Mouse (Mus musculus) layer of hippocampus, adult 2 months (tissue): ENCODE results near the gene Prim2. TPM values are rescaled to one million over a fixed set of nuclear protein-coding genes. Genes with fewer than 3 reads are reported as not detected.

Experiments used
- DNase-seq, 2 experiments: peaks; one replicate each; pipeline ENCODE4 v3.0.0; 2022; ENCODE audit warnings: low spot score in 2 of 2
- H3K27ac ChIP-seq: fragments of 200-600 bp; 2 replicates; pipeline ENCODE4 v1.8.1; 2022
- H3K4me3 ChIP-seq: fragments of 200-600 bp; 2 replicates; pipeline ENCODE4 v1.8.1; 2022; ENCODE audit warnings: mild to moderate bottlenecking
- CTCF ChIP-seq: fragments of 200-600 bp; conservative IDR thresholded peaks from 2 replicates; pipeline ENCODE4 v1.8.1; 2022; ENCODE audit warnings: antibody characterized with exemption, mild to moderate bottlenecking, moderate library complexity
- total RNA-seq, 2 experiments: library from RNA; stranded (reverse); gene quantifications; 2 replicates each; pipeline ENCODE4 v1.2.3; 2021

The Prim2 gene
- total RNA-seq, 2 experiments from 2014 or later: 5.5 to 5.8 TPM

DNA sequence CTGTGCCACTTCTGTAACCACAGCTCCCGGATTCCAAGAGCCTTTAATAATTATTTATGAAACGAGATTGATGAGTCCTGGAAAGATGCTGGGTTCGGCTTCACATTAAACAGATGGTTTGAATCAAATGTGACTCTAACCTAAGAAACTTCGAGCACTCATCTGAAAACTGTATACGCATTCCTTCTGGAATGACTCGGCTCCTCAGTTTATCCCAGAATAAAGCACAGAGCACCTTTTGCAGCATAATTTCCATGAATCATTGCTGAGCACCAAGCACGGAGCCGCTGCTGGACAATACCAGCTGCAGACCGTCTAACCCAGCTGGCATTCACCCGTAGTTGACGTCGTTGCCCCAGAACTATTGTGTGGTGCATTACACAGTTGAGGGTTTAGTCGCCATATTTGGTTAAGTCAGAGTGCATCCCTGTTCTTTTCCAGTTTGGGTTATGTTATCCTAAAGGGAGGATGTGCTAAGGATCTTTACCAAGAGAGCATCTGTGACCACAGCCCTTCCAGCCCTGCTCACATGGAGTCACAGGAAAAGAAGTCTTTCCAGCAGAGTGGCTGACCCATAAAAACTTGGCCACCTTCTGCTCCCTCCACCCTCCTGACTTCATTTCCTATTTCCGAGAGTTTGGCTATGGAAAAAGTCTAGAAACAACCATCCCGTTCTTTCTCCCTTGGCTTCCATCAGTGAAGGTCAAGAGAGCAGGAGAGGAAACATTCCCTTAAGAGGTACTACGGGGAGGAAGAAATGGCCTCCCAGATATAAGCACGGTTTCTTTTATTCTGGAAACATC lies 3.8 kb upstream of the Prim2 start:
- H3K4me3 ChIP-seq: no peak overlapping the region
- TF ChIP-seq CTCF: no peak
- no peak for DNase-seq
- H3K27ac ChIP-seq: no peak overlapping the region

DNA sequence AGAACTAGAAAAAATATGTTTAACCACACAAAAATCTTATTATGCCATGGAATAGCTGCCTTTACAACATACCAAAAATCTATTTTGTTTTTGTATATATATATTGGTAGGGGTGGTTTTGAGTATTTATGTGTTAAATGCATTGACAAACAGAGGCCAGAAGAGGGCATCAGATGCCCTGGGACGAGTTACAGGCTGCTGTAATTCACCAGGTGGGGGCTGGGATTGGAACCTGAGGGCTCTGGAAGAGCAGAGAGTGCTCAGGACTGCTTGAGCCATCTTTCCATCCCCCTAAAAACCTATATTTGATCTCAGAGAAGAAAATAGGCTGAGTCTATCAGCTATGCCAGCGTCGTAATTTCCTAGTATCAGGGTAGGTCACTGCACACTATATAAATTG lies 2.9 kb upstream of the Prim2 start:
- no peak overlapping the region for H3K27ac ChIP-seq
- H3K4me3 ChIP-seq: no peak overlapping the region
- TF ChIP-seq CTCF: peak; percentile 85
- peak in 1 of 2 experiments; percentile 59 for DNase-seq

DNA sequence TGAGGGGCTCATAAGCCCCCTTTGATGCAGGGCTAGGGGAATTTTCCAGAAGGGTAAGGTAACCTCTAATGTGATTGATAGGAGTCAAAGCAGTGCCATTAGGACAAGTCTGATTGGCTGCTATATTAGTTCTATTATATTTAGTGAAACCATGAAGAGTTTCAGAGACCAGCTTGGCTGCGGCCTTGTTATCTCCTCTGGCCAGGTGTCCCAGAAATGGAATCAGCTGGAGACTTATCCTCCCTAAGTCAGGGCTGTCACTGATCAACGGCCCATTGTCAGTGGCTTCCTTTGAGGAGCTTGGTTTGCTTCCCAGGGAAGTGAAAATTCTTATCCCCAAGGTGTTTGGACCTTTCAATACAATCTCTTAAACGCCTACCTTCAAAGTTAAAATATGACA lies 2.5 kb upstream of the Prim2 start:
- H3K4me3 ChIP-seq: no peak overlapping the region
- no peak overlapping the region for H3K27ac ChIP-seq
- TF ChIP-seq CTCF: no peak
- no peak for DNase-seq

DNA sequence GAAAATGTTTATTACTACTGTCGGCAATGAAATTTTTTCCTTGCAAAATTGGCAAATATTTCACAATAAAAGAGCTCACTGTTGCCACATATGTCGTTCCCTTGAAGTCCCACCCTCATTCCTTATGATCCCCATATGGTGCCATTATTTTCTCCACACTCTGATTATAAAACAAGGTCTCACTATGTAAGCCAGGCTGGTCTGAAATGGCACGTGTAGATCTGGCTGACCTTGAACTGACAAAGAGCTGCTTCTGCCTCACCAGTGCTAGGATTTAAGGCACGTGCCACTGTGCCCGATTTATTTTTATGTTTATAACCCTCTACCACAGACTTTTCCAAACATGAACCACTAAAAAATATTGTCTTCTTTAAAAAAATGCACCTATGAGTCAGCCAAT lies 1.8 kb upstream of the Prim2 start:
- peak overlapping the region; percentile 15; the same call in 1 of the 2 replicates for H3K27ac ChIP-seq

DNA sequence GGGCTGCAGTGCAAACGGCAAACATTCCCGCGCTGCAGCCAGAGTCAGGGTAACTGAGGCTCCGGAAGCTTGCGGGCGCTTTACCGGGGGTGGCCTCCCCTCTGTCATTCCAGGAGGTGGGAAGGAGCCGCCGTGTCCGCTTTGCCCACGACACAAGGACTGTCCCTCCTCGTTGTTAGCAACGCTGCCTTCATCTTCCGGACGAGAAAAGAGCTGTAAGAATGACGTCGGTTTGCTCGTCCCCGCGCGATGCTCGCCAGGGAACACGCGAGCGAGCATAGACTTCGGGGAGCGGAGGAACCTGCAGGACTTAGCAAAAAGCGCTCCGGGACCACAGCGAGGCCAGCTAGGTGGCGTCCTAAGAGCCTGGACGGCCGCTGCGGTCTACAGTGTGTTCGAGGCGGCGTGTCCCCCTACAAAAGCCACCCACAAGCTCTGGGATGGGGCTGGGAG lies 595 bp upstream of the Prim2 start:
- Histone ChIP-seq H3K4me3 (peak overlapping the region; percentile 89), H3K27ac (peak overlapping the region; percentile 80)
- DNase-seq: peak; percentile 46 to 51
- peak; percentile 33 for TF ChIP-seq CTCF

More for the DNA sequence above, 1.8 kb upstream of the Prim2 start:
- peak in 1 of 2 experiments; percentile 13 for DNase-seq
- TF ChIP-seq CTCF: no peak
- no peak overlapping the region for H3K4me3 ChIP-seq

DNA sequence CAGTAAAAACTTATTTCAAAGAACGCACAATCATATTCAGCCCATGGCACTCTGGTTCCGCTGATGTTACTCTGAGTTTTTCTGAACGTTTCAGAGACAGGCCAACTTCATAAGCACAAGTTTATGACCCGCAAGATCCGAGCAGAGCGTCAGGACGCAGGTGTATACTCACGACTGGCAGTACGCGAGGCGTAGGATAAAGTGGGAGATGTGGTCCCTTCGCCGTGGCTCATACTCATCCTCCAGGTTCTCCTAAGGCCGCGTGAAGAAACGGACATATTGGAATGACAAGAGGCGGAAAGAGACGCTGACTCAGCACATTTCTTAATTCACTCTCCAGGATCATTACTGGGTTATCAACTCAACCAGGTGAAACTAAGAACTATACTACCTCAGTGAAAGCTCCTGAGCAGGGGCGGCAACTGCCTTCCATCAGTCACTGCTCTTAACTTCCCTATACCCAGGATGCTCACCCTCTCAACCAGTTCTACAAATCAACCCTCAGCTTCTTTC lies 5.9 kb downstream of the Prim2 start:
- H3K4me3 ChIP-seq: no peak overlapping the region
- no peak overlapping the region for H3K27ac ChIP-seq
- TF ChIP-seq CTCF: no peak
- DNase-seq: no peak

DNA sequence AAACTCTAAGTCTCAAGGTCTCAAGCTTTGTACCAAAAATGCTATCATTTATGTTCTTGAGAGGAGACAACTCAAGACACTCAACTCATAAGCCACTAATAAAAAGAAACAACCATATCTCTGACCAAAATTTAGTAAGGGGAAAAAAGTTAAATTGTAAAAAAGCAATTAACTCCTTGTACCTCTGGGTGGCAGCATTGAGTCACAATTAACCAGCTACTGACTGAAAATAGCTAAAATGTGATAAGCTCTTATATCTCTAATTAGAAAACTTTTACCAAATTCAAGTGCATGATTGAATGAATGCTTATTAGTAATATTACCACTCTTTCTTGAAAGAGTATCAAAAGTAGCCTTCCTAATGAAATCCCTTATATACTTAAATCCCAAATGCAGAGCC lies 6.4 kb downstream of the Prim2 start:
- peak in 1 of 2 experiments; percentile 36 for DNase-seq
- Histone ChIP-seq H3K27ac (no peak overlapping the region), H3K4me3 (no peak overlapping the region)
- peak; percentile 87 for TF ChIP-seq CTCF

DNA sequence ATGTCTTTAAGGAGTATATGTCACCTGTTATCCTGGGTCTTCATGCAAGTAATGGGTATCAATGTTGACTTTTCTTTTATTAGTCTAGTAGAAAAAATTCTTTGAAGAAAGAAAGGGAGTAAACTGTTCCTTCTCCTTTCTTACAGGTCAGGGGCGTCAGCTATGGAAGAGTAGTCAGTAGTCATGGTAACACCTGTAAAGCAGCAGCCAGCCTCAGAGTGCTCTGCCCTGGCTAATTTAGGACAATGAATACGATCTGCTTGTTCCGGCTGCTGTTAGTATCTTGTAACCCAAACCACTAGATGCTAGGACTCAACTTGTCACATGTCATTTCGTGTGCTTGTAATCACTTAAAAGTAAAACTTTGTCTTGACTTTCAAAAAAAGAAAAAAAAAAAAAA lies 11.3 kb downstream of the Prim2 start:
- no peak overlapping the region for H3K4me3 ChIP-seq
- no peak for DNase-seq
- no peak overlapping the region for H3K27ac ChIP-seq
- TF ChIP-seq CTCF: no peak

DNA sequence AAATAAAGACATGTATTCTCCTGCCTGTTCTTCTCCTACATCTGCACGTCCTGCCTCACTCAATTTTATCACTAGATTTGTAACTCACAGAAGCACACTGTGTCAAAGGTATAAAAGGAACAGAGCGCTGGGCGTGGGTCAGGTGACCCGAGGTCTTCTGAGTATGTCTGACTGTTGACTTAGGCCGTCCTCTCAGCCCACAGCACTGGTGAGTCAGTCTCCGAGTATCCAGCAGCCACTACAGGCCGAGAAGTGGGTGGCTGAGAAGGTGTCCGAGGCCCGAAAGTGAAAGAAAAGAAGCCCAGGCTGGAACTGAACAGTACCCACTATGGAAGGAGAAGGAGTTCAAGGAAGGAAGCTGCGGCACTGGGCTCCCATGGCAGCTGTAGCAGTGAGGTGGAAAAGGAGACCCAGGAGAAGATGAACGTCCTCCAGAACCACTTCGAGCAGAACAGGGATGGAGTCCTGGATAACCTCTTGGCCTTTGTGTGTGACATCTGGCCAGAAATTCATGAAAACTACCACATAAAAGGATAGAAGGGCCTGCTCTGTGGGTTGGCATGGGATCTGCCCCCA lies 11.9 kb downstream of the Prim2 start:
- DNase-seq: no peak

DNA sequence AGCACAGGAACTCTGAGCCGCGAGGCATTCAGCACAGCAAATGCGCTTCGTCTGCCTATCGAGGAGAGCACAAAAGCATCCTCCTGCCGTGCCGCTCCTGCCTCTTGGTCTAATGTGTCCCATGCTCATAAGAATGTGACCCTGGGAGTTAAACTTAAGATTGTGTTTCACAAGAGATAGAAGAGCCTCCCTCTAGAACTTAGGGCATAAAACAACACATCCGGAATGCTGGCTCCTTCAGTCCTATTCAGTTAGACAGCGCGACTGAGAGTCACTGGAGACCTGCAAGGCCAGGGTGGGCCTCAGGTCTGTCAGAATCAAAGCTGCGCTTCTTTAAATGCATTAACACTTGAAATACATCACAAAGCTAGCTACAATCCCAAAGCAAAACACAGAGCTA lies 18.7 kb downstream of the Prim2 start:
- no peak for DNase-seq
- H3K4me3 ChIP-seq: no peak overlapping the region
- H3K27ac ChIP-seq: no peak overlapping the region
- TF ChIP-seq CTCF: no peak

More for the DNA sequence above, 11.9 kb downstream of the Prim2 start:
- no peak overlapping the region for H3K4me3 ChIP-seq
- no peak overlapping the region for H3K27ac ChIP-seq
- TF ChIP-seq CTCF: no peak

DNA sequence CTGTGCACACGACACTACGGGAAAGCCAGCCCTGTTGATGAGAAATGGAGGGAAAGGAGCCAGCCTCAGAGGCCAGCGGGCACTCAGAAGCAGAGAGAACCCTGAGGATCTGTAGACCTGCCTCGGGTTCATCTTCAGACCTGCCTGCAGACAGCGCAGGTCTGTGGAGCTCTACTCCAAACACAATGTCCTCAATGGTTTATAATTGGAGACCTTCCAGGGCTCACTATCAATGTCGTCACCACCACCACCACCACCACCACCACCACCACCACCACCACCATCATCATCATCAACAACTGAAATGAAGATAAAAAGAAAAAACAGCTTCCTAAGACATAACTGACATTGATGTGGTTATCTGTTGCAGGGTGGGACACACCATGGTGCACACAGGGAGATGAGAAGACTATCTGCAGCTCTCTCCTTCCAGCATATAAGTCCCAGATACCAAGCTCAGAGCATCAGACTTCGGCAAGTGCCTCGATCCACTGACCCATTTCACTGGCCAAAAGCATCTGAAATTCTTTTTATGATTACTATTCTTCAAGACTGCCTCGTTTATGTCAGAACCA lies 20.0 kb downstream of the Prim2 start:
- no peak overlapping the region for H3K27ac ChIP-seq
- DNase-seq: no peak
- H3K4me3 ChIP-seq: no peak overlapping the region
- TF ChIP-seq CTCF: no peak

DNA sequence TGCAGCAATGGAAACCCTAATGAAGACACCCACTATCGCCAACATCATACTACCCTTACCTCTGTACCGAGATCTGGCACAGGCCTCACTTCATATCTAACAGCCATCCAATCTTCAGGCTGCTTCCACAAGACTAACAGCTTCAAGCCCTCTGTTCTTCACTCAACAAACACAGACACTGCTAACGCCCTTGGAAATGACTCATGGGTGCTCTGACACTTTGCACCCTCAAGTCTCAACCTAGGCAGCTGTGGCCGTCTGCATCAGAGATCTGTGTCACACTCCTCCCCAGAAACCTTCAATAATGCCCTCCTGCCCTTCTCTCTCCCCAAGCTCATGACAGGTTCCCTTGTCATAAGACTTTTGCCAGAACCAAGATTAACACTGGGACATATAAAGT lies 20.6 kb downstream of the Prim2 start:
- Histone ChIP-seq H3K4me3 (no peak overlapping the region), H3K27ac (no peak overlapping the region)
- no peak for TF ChIP-seq CTCF
- DNase-seq: no peak

DNA sequence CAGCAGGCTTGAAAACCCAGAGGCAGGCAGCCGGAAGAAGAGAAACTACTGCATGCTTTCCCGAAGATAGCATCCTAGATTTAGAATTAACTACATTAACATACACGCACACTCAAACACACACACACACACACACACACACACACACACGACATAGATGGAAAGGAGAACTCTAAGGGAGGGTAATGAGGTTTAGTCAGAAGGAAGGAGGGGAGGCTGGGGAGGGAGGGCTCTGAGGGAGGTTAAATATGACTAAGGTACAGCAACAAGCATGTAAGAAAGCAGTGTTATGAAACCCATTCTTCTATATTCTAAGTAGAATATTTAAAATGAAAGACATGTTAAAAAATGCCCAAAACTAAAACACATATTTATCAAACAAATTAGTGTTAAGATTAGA lies 21.9 kb downstream of the Prim2 start:
- DNase-seq: peak in 1 of 2 experiments; percentile 3
- H3K4me3 ChIP-seq: no peak overlapping the region
- no peak for TF ChIP-seq CTCF
- H3K27ac ChIP-seq: no peak overlapping the region
